Mouse (Mus musculus) v-Abl transformed pro-B cells (cell line): ENCODE data around the gene Scn2a.

Source experiments
- in situ Hi-C, 2 experiments: fragments of 400-800 bp; cut with MboI; formaldehyde crosslinking; loops; one replicate each; pipeline ENCODE4 v1.15.1; 2025; ENCODE audit not compliant: unreplicated experiment in 2 of 2

The Scn2a gene

DNA sequence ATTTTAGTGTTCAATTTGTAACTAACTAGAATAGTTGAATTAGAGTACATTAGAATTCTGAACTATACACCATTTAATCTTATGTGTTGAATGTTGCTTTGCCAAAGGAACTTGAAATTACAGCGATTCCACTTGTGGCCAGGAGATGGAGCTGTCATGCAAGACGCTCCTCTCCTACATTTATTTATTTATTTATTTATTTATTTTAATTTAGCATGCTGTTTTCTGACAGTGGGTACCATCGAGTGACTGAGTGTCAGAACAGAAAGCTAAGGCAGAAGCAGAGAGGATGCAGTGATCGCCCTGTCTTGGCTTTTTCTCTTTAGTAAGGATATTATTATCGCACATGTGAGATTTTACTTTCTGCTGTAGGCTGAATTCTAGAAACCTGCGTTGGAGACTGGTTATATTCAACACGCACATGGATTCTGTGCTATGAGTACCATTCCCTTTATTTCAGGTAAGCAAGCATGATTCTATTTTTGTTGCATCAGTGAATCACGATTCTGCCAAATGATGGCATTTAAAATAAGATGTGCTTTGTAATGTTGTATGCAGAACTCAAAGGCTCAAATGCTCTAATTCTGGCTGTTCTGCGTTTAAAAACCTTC lies at the start of gene Scn2a:
Scn2a (plus strand) TSS at position 216 of the 611 bp plus-strand sequence.
- in situ Hi-C loops, result no loop called here

GRCm38 (mm10) chr2:65587679-65588078 lies 32.9 kb upstream of the Scn2a start:
- in situ Hi-C loops, result loop anchor here in 1 of 2 experiments (25.0 kb wide), 1 partner anchor 825 kb away; no protein-coding TSS in a partner anchor

DNA sequence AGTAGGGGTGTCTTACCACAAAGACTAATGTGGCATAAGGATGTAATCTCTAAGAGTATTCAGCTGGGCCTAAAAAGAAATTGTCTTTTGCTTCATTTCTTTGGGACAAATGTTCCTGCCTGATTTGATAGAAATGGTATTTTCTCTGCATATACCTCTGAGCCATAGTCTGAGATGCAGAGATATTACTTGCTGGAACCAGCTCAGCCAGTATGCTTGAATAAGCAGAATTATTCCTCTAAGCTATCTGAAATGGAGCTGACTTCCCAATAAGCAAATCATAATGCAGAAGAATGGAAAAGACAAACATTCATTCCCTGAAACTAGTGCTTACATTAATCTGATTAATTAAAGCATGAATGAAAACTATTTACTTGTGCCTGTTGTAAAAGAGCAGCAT lies 12.8 kb upstream of the Scn2a start:
- in situ Hi-C loops, result no loop called here

- in situ Hi-C loops, result no loop called here
Measured at GRCm38 (mm10) chr2:65611887-65612286, 8.7 kb upstream of the Scn2a start.

GRCm38 (mm10) chr2:65619781-65620180 lies 790 bp upstream of the Scn2a start:
- in situ Hi-C loops, result no loop called here

- in situ Hi-C loops, result no loop called here
Measured at GRCm38 (mm10) chr2:65621254-65621653, 683 bp downstream of the Scn2a start.

- in situ Hi-C loops, result no loop called here
Measured at GRCm38 (mm10) chr2:65621838-65622237, 1.3 kb downstream of the Scn2a start.

GRCm38 (mm10) chr2:65652636-65653035 lies 32.1 kb downstream of the Scn2a start:
- in situ Hi-C loops, result no loop called here

DNA sequence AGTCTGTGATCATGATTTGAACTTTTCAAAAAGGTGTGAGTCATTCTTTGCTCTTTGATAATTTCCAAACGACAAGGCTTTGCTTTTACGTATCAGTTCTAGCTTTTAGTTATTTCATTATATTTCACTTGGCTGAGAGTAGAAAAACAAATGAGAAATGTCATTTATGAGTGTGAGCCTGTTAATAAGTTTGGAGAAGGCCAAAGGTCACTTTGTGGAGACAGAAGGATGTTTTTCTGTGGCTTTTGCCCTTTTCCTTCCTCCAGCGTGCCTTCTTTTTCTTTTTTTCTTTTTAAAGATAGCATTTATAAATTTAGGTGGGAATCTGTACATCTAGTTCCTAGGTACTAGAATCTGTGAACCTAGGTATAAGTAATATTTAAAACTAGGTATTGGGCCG lies 36.5 kb downstream of the Scn2a start:
- in situ Hi-C loops, result no loop called here

DNA sequence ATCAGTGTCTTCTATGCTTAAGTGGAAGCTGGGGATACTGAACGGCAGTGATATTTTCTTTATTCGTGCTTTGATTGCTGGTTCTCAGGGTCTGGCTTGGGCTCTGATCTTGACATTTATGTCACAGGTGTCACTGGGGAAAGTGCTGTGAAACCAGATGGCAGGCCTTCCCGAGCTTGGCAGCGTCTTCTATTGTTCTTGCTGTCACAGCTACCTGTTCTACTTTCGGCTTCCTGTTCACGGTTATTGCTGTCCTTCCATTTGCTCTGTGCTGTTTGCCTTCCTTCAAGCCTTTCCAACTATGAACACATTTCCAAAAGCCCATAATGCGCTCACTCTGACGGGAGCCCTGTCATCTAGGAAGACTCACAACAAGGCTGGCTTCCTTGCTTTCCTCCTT lies 37.9 kb downstream of the Scn2a start:
- in situ Hi-C loops, result no loop called here

DNA sequence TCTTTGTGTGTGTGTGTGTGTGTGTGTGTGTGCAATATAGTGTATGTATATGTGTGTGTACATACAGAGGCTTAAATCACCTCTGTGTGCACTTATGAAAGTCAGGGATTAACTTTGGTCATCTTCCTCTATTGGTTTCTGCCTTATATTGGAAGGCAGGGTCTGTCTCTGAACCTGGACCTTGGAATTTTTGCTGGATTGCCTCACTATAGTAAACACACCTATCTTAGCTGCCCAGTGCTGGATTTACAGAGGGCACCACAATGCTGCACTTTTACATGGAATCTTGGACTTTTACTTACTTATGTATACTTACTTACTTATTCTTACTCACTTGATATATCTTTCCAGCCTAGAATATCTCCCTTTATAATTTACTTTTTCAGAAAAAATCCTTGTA lies 43.3 kb downstream of the Scn2a start:
- in situ Hi-C loops, result loop anchor here in 1 of 2 experiments (5.0 kb wide), 1 partner anchor 267 kb away; no protein-coding TSS in a partner anchor

- in situ Hi-C loops, result loop anchor here in 1 of 2 experiments (5.0 kb wide), 1 partner anchor 267 kb away; no protein-coding TSS in a partner anchor
Measured at GRCm38 (mm10) chr2:65664481-65664880, 43.9 kb downstream of the Scn2a start.

- in situ Hi-C loops, result no loop called here
Measured at GRCm38 (mm10) chr2:65665180-65665579, 44.6 kb downstream of the Scn2a start.

- in situ Hi-C loops, result no loop called here
Measured at GRCm38 (mm10) chr2:65667590-65668436, 47.2 kb downstream of the Scn2a start.

- in situ Hi-C loops, result no loop called here
Measured at GRCm38 (mm10) chr2:65668437-65669135, 48.0 kb downstream of the Scn2a start.

DNA sequence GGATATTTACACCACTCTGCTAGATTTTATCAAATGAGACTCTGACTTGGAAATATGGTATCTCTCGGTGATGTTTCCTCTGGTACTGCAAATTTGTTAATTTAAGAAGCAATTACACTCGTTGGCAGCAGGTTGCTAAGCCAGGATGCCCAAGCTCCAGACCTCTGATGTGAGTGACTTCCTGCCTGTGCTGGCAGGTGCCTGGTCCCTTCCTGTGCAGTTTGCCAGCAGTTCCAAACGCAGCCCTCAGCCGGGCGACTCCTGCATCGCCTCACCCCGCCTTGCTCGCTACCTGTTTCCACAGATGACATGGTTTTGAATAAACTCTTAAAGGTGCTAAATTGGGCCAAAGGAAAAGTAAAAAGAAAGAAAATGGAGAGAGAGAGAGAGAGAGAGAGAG lies 49.0 kb downstream of the Scn2a start:
- in situ Hi-C loops, result no loop called here

- in situ Hi-C loops, result loop anchor here in 1 of 2 experiments (10.0 kb wide), 1 partner anchor 525 kb away; no protein-coding TSS in a partner anchor
Measured at GRCm38 (mm10) chr2:65670153-65670817, 49.7 kb downstream of the Scn2a start.

DNA sequence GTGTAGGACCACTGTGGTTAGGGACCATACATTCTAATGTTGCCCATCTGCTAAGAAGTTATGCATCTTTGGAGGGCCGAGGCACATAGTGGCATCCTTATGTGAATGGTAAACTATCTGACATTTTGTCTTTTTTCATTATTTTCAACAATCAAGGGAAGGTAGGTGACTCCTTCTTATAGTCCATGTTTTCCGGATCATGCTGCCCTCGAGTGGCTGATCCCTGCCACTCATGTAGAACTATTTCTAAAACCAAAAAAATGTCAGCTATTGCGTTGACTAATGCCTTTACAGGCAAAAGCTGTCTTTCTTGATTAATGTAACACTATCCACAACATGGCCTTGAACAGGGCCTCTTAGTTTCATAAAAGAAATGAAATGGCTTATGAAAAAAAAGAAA lies 59.0 kb downstream of the Scn2a start:
- in situ Hi-C loops, result loop anchor here in 1 of 2 experiments (10.0 kb wide), 1 partner anchor 535 kb away; no protein-coding TSS in a partner anchor

GRCm38 (mm10) chr2:65685151-65685550 lies 64.6 kb downstream of the Scn2a start:
- in situ Hi-C loops, result no loop called here

- in situ Hi-C loops, result no loop called here
Measured at GRCm38 (mm10) chr2:65690456-65691184, 70.0 kb downstream of the Scn2a start.
